Mouse (Mus musculus) bone marrow, adult 2 months (tissue): ENCODE measurements around the gene Baz2a. TPM values are rescaled to one million over a fixed set of nuclear protein-coding genes. Genes with fewer than 3 reads are reported as not detected.

Experiments
- H3K27ac ChIP-seq: fragments of 200-500 bp; 2 replicates; pipeline ENCODE4 v1.5.1; 2012; ENCODE audit warnings: low read depth, mild to moderate bottlenecking, control low read depth, inconsistent platforms, low read length; ENCODE audit not compliant: control insufficient read depth, poor library complexity, insufficient read depth
- H3K4me1 ChIP-seq: fragments of 200-500 bp; 2 replicates; pipeline ENCODE4 v1.6.1; 2011; ENCODE audit warnings: low read length; ENCODE audit not compliant: control insufficient read depth, insufficient read depth
- H3K4me3 ChIP-seq: fragments of 200-500 bp; replicated peaks from 2 replicates; pipeline ENCODE3; 2011; ENCODE audit warnings: mild to moderate bottlenecking, low read depth, low read length, control low read depth; ENCODE audit not compliant: control insufficient read depth
- CTCF ChIP-seq: fragments of 200-500 bp; IDR thresholded peaks from 2 replicates; pipeline ENCODE4 v1.5.1; 2011; ENCODE audit warnings: low read length, control low read depth; ENCODE audit not compliant: control insufficient read depth, insufficient read depth
- POLR2A ChIP-seq: fragments of 200-500 bp; IDR thresholded peaks from 2 replicates; pipeline ENCODE4 v1.6.1; 2011; ENCODE audit warnings: low read depth, mild to moderate bottlenecking, control low read depth, low read length, borderline replicate concordance; ENCODE audit not compliant: control insufficient read depth
- WGBS: fragments of 180-500 bp; shearing (Covaris S2); methylation state at CpG from one replicate; pipeline ENCODE4 v1.1.7; 2018; 5-methylcytosine and 5-hydroxymethylcytosine counted together
- polyA plus RNA-seq: library from polyadenylated mRNA; stranded (reverse); fragments of >200 nt; gene quantifications from 2 replicates; pipeline ENCODE4 v1.2.4, GENCODE M21; 2011; ENCODE audit warnings: low replicate concordance; ENCODE audit not compliant: missing spikeins, insufficient read depth, insufficient read length

The Baz2a gene
- polyA plus RNA-seq, 1 experiment = 64.0 TPM

- TF ChIP-seq POLR2A = no peak
- TF ChIP-seq CTCF = no peak
- Histone ChIP-seq H3K4me3 (peak overlapping the region; percentile 74), H3K27ac (peak overlapping the region; percentile 21), H3K4me1 (peaks cover 4% of the 10 kb centered on the region)
- WGBS = 15% methylated on average over 4 of the region's 4 CpGs
These were observed 4.9 kb downstream of the Baz2a start for GRCm38 (mm10) chr10:128096313-128096692.

DNA sequence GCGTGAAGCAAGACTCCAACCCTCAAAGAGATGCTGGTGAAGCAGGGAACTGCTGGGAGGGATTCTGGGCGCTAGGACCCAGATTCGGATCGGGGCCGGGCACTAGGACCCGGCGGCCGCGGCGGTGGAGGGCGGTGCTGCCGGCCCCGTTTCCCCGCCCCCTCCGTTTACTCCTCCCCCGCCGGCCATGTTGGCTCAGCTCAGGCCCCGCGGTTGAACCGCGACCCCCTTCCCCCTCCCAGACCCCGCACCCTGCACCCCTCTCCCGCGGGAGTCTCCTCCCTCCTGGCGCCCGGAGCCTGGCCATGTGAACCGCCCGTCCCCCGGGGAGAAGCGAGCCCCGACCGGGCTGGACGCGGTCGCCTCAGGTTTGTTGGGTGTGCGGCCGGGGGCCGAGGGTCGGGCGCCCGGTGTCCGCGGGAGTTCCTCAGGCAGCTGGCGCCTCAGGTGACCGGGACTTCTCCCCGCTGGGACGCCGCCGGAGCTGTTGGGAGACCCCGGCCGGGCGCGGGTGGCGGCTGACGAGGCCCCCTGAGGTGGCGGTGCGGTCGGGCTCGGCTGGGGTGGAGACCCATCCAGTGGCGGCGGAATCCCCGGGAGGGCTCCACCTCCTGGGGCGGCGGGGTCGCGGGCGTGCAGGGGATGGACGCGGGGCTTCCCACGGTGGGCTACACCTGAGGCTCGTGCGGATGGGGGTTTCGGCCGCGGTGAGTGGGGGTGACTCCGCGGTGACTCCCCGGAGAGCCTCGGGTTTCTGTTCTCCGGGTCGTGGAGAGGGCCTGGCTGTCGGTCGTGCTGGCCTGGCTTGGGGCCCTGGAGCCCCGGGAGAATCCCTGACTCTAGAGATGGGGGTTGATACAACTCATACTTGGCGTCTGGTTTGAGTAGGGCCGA is 5.6 kb downstream of the Baz2a start:
- peak overlapping the region; percentile 71 for H3K27ac ChIP-seq
- peaks cover 4% of the 10 kb centered on the region for H3K4me1 ChIP-seq
- H3K4me3 ChIP-seq = peak overlapping the region; percentile 74
- WGBS = under 1% methylated on average over 85 of the region's 86 CpGs
- TF ChIP-seq CTCF = no peak
- TF ChIP-seq POLR2A = 0 out of 2 replicates have a peak, but pooled peaks have one; percentile 13

DNA sequence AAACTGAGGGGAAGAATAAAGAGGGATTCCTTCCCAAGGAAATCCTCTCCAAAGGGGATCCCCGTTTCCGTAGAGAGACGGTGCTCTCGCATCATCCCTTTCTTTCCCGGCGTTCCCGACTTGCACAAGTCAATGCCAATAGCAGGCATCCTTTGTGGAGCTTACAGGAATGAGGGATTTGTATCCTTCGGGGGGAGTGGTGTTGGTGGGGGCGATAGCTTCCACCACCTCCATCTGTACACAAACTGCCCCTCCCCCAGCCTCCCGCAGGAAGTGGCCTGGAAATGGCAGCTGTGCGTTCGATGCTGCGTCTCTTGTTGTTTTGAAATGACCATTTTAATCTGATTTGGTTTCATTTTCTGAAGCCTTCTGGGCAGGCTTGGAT is 6.2 kb downstream of the Baz2a start:
- under 1% methylated on average over 13 of the region's 13 CpGs for WGBS
- no peak for TF ChIP-seq POLR2A
- H3K4me1 ChIP-seq = peaks cover 4% of the 10 kb centered on the region

DNA sequence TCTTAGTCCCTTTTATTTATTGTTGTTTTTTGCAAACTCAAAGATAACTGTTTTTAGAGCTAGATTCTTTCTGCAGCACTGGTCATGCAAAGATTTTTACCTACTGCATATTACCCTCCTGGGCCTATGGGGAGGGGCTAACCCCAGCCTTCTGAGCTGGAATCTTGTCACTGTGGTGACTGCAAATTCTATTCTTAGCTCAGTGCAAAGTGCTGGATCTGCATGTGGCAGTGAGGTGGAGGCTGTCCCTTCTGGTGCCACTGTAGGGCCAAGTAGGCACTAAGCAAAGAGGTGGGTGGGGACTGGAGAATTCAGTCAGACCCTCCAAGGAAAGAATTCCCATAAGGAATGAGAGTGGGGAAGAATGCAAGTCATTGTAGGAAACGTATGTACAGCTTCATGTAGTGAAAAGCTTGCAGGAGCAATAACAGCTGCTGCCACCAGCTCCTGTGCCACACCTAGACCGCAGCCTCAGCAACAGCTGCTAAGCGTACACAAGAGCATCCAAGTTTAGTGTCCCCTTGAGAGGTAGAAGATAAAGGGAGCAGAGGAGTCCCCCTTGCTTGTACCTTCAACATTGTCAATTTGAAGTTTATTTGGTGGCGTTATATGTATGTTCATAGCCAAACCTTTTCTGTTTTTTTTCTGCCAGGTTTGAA is 18.9 kb downstream of the Baz2a start:
- TF ChIP-seq CTCF (no peak), POLR2A (no peak)
- WGBS = 93% methylated on average over 4 of the region's 4 CpGs
- H3K27ac ChIP-seq = no peak overlapping the region
- no peaks in the 10 kb centered on the region for H3K4me1 ChIP-seq
- H3K4me3 ChIP-seq = no peak overlapping the region

More for the DNA sequence above, 6.2 kb downstream of the Baz2a start:
- H3K27ac ChIP-seq = peak overlapping the region; percentile 66; the same call in 1 of the 2 replicates
- peak overlapping the region; percentile 74 for H3K4me3 ChIP-seq

- TF ChIP-seq POLR2A (no peak), CTCF (no peak)
These were observed 19.9 kb downstream of the Baz2a start for GRCm38 (mm10) chr10:128111227-128111626.

DNA sequence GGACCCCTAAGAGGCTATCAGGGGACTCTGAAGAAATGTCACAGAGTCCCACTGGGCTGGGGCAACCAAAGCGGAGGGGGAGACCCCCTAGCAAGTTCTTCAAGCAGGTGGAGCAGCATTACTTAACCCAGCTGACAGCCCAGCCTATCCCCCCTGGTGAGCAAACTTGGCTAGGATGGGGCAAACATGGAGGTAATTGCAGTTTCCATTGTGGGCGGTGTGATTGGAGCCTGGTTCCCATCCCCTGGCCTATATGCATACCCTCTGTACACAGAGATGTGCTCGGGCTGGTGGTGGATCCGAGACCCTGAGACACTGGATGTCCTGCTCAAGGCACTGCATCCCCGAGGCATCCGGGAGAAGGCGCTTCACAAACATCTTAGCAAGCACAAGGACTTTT is 32.5 kb downstream of the Baz2a start:
- TF ChIP-seq CTCF = no peak
- no peak for TF ChIP-seq POLR2A
- no peaks in the 10 kb centered on the region for H3K4me1 ChIP-seq
- WGBS = 96% methylated on average over 7 of the region's 7 CpGs
- no peak overlapping the region for H3K4me3 ChIP-seq
- no peak overlapping the region for H3K27ac ChIP-seq

More at GRCm38 (mm10) chr10:128111227-128111626, 19.9 kb downstream of the Baz2a start:
- Histone ChIP-seq H3K4me3 (no peak overlapping the region), H3K4me1 (no peaks in the 10 kb centered on the region), H3K27ac (no peak overlapping the region)

GRCm38 (mm10) chr10:128124831-128125230 is 33.5 kb downstream of the Baz2a start:
- no peak overlapping the region for H3K27ac ChIP-seq
- TF ChIP-seq CTCF = no peak
- TF ChIP-seq POLR2A = no peak
- H3K4me3 ChIP-seq = no peak overlapping the region
- WGBS = 93% methylated on average over 9 of the region's 9 CpGs
- H3K4me1 ChIP-seq = no peaks in the 10 kb centered on the region

DNA sequence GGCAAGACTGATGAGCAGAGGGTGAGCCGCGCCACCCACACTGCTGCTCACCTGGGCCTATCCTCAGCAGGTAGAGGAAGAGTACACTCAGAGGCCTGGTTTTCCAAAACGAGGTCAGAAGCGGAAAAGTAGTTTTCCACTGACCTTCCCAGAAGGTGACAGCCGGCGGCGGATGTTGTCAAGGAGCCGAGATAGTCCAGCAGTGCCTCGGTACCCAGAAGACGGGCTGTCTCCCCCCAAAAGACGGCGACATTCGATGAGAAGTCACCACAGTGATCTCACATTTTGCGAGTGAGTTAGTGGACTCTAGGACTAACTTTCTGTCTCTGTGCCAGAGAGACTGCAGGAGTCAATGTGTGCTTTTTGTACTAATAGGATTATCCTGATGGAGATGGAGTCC is 34.6 kb downstream of the Baz2a start:
- no peak overlapping the region for H3K4me3 ChIP-seq
- 92% methylated on average over 14 of the region's 14 CpGs for WGBS
- H3K27ac ChIP-seq = no peak overlapping the region
- TF ChIP-seq CTCF = no peak
- no peak for TF ChIP-seq POLR2A
- H3K4me1 ChIP-seq = no peaks in the 10 kb centered on the region
